Mouse (Mus musculus) olfactory bulb, adult 2 months (tissue): ENCODE results near the gene Ticrr. TPM values are rescaled to one million over a fixed set of nuclear protein-coding genes. Genes with fewer than 3 reads are reported as not detected.

Experiments
- H3K27ac ChIP-seq: fragments of 200-500 bp; 2 replicates; pipeline ENCODE4 v1.5.1; 2012; ENCODE audit warnings: low read depth, low read length; ENCODE audit not compliant: insufficient read depth
- H3K4me1 ChIP-seq: fragments of 200-500 bp; 2 replicates; pipeline ENCODE4 v1.6.1; 2012; ENCODE audit warnings: low read length; ENCODE audit not compliant: control insufficient read depth, insufficient read depth
- H3K4me3 ChIP-seq: fragments of 200-500 bp; 2 replicates; pipeline ENCODE4 v1.5.1; 2012; ENCODE audit warnings: mild to moderate bottlenecking, low read depth, low read length, moderate library complexity; ENCODE audit not compliant: insufficient read depth
- CTCF ChIP-seq: fragments of 200-500 bp; IDR thresholded peaks from 2 replicates; pipeline ENCODE4 v1.5.1; 2012; ENCODE audit warnings: low read depth, mild to moderate bottlenecking, low read length, moderate library complexity; ENCODE audit not compliant: insufficient read depth
- POLR2A ChIP-seq: fragments of 200-500 bp; IDR thresholded peaks from 2 replicates; pipeline ENCODE4 v1.6.1; 2012; ENCODE audit warnings: mild to moderate bottlenecking, low read depth, low read length, moderate library complexity; ENCODE audit not compliant: insufficient read depth
- WGBS: fragments of 180-500 bp; shearing (Covaris S2); methylation state at CpG from one replicate; pipeline ENCODE4 v1.1.7; 2018; 5-methylcytosine and 5-hydroxymethylcytosine counted together
- polyA plus RNA-seq: library from polyadenylated mRNA; stranded (reverse); fragments of >200 nt; gene quantifications from 2 replicates; pipeline ENCODE4 v1.2.4, GENCODE M21; 2012; ENCODE audit warnings: low replicate concordance; ENCODE audit not compliant: missing spikeins, insufficient read depth, insufficient read length

The Ticrr gene
- polyA plus RNA-seq, 1 experiment, result not detected

- 1% methylated on average over 54 of the region's 55 CpGs for WGBS
- no peak within 1 kb of the TSS for H3K27ac ChIP-seq
- H3K4me3 ChIP-seq, result peak within 1 kb of the TSS; percentile 80
- H3K4me1 ChIP-seq, result peaks cover 25% of the 10 kb centered on the region
- no peak for TF ChIP-seq POLR2A
- no peak for TF ChIP-seq CTCF
Observed at GRCm38 (mm10) chr7:79715187-79715981, 55.4 kb downstream of the Ticrr start, which contains the start of gene Kif7. Gene Kif7, minus strand, starts transcription at chr7:79715720.

- H3K4me1 ChIP-seq, result peaks cover 9% of the 10 kb centered on the region; the same call in 1 of the 2 replicates
- H3K27ac ChIP-seq, result peak overlapping the region; percentile 0; the same call in 1 of the 2 replicates
- peak overlapping the region; percentile 69 for H3K4me3 ChIP-seq
- TF ChIP-seq POLR2A (peak; percentile 25; the same call in 1 of the 2 replicates), CTCF (no peak)
- under 1% methylated on average over 48 of the region's 48 CpGs for WGBS
Observed at GRCm38 (mm10) chr7:79721386-79721977, 61.5 kb downstream of the Ticrr start.

GRCm38 (mm10) chr7:79727091-79727490 is 67.1 kb downstream of the Ticrr start:
- Histone ChIP-seq H3K4me1 (no peaks in the 10 kb centered on the region), H3K27ac (no peak overlapping the region), H3K4me3 (no peak overlapping the region)
- TF ChIP-seq CTCF, result no peak
- TF ChIP-seq POLR2A, result no peak
- WGBS, result 19% methylated on average over 2 of the region's 2 CpGs

- TF ChIP-seq CTCF (0 out of 2 replicates have a peak, but pooled peaks have one; percentile 11), POLR2A (no peak)
- Histone ChIP-seq H3K4me3 (no peak overlapping the region), H3K4me1 (no peaks in the 10 kb centered on the region), H3K27ac (no peak overlapping the region)
- 44% methylated on average over 6 of the region's 6 CpGs for WGBS
Observed at GRCm38 (mm10) chr7:79728219-79728618, 68.2 kb downstream of the Ticrr start.

DNA sequence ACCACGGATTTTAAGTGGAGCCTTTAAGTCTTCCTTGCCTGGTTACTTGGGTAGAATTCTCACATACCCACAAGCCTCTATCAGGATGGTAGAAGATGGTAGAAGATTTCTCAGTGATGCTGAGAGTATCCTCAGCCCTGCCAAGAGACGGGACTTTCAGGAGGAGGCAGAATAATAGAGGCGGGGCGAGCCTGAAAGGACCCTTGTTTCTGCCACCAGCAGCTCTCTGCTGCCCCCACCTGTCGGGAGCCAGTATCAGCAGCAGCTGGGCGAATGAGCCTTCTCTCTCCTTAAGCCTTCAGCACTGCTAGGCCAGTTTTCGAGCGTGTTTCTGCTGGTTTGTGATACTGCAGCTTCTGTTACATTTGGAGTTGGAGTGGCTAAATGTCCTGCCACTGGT is 69.2 kb downstream of the Ticrr start:
- TF ChIP-seq CTCF, result peak; percentile 87
- no peak for TF ChIP-seq POLR2A
- no peak overlapping the region for H3K27ac ChIP-seq
- H3K4me1 ChIP-seq, result no peaks in the 10 kb centered on the region
- no peak overlapping the region for H3K4me3 ChIP-seq
- 3% methylated on average over 8 of the region's 8 CpGs for WGBS

- Histone ChIP-seq H3K27ac (no peak overlapping the region), H3K4me3 (no peak overlapping the region), H3K4me1 (no peaks in the 10 kb centered on the region)
- TF ChIP-seq POLR2A (no peak), CTCF (no peak)
- 66% methylated on average over 11 of the region's 11 CpGs for WGBS
Observed at GRCm38 (mm10) chr7:79729743-79730370, 69.9 kb downstream of the Ticrr start.

DNA sequence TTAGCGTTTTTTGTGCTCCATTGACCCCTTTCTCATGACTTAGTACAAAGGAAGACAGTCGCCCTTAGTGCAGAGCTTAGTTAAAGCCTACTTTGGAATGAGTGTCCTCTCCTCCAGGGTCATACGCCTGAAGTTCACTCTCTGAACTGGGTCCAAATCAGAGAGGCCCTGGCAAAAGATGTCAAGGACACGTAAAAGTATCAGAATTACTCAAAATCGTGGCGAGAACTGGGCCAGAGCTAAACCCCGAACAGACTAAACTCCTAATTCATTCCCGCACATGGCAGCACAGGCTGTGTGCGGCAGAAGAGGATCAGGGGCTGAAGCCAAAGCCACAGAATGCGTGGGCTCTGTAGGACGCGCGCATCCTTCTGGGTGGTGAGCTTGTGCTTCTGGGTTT is 71.4 kb downstream of the Ticrr start:
- 89% methylated on average over 13 of the region's 13 CpGs for WGBS
- no peak overlapping the region for H3K4me3 ChIP-seq
- no peaks in the 10 kb centered on the region for H3K4me1 ChIP-seq
- TF ChIP-seq POLR2A (no peak), CTCF (no peak)
- no peak overlapping the region for H3K27ac ChIP-seq

GRCm38 (mm10) chr7:79732622-79733021 is 72.6 kb downstream of the Ticrr start, which contains the start of gene Plin1:
Gene Plin1, minus strand, starts transcription at chr7:79732903.
- Histone ChIP-seq H3K4me3 (no peak within 1 kb of the TSS), H3K4me1 (no peaks in the 10 kb centered on the region), H3K27ac (no peak within 1 kb of the TSS)
- TF ChIP-seq CTCF, result no peak
- no peak for TF ChIP-seq POLR2A
- 89% methylated on average over 4 of the region's 4 CpGs for WGBS

DNA sequence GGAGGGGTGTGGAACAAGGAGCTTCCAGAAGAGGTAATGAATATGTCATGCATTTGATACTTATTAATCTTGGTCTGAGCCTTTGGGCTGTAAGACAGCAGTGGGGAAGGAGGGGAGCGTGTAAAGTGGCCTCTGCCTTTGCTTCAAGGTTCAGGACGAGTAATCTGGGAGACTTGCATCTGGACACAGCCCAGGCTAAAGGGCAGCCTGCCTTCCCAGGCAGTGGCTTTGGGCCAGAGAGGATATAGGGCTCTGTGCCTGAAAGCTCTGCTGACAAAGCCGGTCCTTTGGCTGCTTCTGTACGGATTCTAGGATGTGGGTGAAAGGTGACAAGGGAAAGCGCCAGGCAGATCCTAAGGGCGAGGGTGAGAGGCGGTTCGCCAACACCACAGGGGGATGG is 74.6 kb downstream of the Ticrr start:
- 61% methylated on average over 8 of the region's 8 CpGs for WGBS
- no peak for TF ChIP-seq CTCF
- no peak for TF ChIP-seq POLR2A
- no peak overlapping the region for H3K27ac ChIP-seq

More for the DNA sequence above, 74.6 kb downstream of the Ticrr start:
- Histone ChIP-seq H3K4me1 (no peaks in the 10 kb centered on the region), H3K4me3 (no peak overlapping the region)
